Mouse (Mus musculus) kidney, adult 8-10 months (tissue): ENCODE results near the gene Sel1l3.

ENCODE experiments used
- DNase-seq, 2 experiments: peaks; one replicate each; pipeline ENCODE4 v3.0.0; 2022

The Sel1l3 gene

DNA sequence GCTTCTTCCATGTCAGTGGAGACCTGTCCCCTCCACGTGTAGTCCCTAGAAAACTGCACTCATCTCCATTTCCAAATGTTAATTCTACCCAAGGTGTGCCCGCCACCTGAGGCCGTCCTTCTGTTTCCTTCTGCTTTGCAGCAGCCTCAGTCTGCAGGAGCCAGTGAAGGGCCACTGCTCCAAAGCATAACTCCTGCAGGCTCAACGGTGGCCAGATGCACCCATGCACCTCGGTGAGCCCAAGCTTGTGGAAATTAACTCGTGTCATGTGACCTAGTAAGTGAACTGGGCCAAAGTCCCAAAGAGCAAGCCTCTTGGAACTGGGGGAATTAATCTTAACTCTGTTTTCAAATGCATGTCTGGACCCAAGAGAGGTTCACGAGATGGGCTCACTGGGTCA lies 40.8 kb downstream of the Sel1l3 start:
- peak; percentile 82 to 90 for DNase-seq

DNA sequence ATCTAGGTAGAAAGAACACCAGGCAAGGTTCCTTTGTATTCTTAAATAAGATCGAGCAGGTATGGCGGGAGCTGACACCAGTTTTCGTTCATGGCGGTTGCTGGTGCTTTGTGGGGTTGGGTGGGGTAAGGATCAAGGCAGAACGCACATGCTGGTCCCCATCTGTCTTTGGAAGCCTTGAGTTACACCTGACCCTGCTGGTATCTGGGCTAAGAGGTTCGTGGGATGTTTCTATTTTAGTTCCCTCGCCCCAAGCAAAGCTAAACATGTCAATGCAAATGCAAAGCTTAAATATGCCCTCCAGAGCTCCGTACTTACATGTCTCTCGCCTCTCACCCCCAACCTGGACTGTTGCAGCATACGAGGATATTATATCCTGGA lies 41.5 kb downstream of the Sel1l3 start:
- no peak for DNase-seq

DNA sequence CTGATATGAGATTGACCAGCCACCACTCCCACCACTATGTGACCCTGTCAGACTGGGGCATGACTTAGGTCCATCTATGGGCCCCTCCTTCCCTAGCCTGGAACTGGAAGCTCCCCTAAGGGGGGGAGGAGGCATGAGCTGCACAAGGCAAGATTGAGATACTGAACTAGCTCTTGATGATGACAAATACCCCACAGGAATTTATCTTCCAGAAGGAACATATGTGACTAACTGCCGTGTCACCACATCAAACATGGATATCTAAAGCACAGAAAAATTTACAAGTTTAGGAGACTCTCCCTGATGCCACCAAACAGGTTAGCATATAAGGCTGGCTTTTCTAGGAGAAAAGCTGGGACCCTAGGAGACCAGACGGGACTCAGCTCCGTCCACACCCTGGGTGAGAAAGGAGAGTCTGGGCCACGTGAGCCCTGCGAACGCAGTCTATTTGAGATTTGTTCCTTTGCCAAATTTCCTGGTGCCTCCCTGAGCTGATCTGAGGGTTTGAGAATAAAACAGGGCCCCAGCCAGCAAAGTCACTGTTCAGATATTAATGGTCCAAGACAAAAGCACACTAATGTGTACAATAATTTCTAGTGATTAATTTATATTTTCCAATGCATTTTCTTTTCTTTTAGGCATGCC lies 42.0 kb downstream of the Sel1l3 start:
- DNase-seq, result no peak

DNA sequence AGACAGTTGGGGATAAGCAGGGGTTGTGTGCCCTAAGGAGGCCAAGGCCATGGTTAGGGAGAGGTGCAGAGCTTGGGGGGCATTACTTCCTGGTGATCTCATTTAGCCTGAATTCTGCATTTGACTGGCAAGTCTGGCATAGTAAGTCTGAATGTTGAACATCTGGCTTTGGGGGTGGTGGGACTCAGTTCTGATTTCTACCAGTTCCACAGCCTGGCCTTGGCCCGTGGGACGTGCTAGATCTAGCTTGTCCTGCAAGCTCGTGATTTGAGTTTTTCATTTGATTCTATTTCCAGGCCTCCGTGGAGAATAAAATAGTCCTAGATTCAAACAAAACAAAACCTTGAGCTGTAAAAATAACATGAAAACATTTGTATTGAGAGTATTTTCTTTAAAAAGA lies 46.2 kb downstream of the Sel1l3 start:
- DNase-seq, result no peak

DNA sequence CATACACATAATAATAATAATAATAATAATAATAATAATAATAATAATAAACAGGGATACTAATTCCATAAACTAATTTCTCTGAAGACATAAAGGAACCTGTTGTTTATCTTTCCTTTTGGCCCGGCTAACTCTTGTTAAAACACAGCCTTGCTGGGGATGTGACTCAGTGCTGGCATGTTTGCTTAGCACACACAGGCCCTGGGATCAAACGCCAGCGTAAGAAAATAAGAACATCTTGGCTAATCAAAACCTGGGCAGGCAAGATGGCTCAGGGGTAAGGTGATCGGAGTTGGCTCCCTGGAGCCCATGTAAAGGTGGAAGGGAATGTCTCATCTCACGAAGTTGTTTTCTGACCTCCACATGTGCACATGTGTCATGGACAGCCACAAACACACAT lies 48.1 kb downstream of the Sel1l3 start:
- no peak for DNase-seq

DNA sequence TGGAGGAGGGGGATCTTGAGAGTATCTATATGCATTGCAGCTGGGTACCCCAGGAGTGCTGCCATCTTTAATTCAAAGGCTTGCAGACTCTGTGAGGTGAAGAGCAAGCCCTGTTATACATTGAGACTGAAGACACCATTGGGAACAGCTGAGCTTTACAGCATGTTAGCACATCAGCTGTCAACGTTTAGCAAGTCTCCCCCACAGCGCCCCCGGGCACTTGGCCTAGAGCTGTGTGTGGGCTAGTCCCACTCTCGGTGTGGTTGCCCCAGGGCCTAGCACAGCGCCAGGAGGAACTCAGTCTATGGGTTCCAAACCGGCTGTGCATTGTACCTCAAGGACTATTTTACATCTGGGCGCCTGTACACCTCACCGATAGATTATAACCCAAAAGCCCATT lies 51.3 kb downstream of the Sel1l3 start:
- no peak for DNase-seq

DNA sequence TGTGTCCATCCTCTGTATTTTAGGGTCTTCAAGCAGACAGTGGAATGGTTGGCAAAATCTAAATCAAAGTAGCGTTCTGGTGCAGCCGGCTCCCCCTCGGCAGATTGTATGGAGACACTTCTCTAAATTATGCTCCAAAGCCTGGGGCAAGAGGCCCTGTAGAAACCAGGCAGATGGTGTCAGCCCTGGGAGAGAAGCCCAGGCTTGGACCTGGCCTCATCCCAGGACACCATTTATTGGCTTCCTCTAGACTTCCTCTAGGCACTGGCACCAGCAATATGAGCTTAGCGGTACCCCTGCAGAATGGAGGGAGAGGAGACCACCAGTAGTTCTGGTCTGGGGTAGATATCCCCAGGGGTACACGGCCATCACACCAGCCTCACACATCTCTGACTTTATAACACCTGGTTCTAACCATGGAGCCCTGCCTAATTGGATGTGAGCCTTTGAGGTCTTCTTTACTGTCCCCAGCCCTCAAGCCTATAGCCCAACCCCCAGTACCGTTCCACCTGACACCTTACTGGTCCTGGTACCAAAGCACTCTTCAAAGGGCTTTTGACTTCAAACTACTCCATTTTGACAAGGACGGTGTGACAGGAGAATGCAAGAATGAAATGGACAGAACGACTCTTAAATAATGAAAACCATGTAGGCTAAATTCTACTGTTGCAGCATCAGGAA lies 52.1 kb downstream of the Sel1l3 start:
- DNase-seq, result no peak

DNA sequence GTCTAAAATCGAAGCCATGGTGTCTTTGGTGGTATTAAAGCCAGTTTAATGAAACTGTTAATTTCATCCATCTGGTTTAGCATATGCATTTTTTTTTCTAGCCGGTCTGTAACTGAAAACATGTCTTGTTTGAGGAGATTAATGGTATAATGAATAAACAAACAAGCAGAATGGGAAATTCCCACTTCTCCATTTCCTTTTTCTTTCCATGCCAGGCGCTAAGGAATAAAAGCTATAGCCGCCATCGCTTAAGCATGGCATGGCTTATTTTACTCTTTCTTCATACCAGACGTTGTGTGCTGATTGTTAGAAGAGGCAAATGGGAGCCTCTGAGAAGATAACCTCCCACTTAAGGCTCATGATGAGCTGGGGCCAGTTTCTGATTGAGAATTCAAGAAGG lies 53.5 kb downstream of the Sel1l3 start:
- no peak for DNase-seq

DNA sequence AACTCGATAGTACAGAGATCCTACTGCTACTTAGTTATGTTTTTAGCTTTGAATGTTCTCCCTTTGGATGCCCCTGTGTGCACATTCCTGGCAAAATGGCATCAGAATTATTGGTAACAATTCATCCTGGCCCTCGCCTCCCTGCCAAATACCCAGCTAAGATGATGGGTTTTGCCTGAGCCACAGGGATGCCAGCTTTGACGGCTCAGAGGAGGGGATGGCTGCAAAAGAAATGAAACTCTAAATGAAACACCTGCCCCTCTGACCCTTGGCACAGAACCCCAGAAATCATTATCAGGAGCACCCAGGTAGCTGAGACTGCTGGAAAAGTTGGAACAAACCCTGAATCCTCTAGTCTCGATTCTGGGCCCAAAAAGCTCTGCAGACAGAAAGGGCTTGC lies 54.1 kb downstream of the Sel1l3 start:
- no peak for DNase-seq

DNA sequence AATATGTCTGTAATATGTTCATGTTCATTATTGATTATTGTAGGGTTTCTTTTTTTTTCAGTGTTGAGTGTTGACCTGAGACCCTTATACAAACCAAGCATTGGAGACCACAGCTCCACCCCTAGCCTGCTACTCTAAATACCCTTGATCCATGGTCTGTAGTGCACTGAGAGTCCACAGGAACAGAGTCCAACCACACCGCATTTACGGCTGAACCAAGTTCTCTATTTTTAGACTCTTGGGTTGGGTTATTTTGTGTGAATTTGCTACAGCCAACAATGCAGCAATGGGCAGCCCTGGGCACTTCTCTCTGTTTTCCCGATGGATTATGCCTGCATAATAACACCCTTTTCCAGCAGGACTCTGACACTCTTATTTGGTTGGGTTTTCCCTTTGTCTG lies 54.6 kb downstream of the Sel1l3 start:
- peak in 1 of 2 experiments; percentile 24 for DNase-seq

DNA sequence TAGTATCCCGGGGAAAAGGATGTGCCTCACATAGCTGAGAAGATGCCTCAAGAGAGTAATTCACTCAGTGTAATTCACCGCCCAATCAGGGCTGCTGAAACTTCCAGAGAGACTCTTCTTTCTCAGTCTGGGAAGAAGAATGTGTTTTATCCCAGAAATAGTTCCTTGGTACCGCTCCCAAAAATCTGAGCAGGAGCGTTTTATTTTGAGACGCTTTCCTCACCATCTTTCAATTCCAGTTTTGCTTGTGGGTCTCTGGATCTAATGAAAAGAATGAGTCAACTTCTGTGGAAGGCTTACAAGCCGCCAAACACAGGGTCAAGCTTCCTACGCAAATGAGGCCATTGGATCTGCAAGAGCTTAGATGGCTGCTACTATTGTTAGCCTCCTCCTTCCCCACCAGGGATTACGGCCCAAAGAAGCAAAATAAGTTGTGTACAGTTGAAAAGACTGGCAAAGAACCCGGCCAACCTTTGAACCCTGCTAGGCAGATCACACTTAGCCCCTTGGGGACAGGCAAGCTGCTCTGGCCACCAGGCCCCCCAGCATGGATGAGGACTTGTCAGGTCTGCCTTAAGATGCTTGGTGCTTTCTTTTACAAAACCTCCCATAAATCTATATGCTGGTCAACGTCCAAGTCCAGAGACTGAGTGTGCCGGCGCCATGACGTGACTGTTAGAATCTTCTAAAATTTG lies 57.6 kb downstream of the Sel1l3 start:
- peak; percentile 28 to 33 for DNase-seq

DNA sequence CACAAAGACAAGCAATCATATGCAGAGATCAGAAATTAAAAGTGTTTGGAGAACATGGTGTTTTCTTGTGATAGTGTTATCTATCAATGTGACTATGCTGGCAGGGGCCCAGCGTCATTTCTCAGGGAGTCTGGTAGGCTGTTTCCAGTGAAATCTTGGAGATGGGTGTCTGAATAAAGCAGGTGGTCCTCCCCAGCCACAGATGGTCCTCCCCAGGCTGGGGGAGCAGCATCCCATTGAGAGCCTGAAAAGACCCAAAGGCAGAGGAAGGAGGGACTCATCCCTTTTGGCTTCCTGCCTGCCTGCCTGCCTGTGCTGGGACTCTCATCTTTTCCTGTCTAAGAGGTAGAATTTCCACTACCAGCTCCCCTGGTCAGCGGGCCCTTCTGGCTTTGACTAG lies 59.2 kb downstream of the Sel1l3 start:
- no peak for DNase-seq

DNA sequence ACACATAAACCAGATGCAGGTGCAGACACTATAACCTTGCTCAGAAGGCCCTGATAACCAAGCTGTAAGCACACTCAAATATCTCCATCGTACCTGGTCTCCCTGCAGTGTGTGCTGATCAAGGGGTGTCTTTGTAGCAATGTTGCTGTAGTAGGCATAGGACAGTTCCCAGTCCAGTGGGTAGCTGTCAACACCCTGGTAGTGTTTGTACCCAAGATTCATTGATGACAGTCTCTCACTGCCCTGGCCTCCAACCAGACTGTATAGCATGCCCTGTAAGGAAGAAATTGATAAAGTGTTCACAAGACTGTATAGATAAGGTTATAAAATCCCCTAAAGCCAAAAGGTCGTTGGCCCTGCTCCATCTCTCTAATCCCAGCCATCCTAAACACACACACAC lies 59.6 kb downstream of the Sel1l3 start:
- no peak for DNase-seq

DNA sequence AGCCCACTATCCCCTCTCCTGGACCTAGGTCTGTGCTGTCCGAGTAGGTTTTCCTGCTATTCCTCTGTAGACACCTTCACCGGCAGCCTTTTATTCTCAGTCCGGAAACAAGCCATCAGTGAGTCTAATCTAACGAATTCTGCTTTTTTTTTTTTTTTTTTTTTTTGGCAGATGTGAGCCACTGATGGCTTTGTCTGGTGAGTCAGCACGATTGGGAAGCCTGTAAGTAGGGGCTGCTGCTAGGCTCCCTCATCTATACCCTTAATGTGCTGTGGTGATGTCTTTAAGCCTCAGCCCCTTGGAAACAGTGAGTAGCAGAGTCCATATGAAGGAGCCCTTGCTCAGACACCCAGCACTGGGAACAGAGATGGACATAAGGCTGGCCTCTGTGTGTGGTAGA lies 60.6 kb downstream of the Sel1l3 start:
- DNase-seq, result no peak

DNA sequence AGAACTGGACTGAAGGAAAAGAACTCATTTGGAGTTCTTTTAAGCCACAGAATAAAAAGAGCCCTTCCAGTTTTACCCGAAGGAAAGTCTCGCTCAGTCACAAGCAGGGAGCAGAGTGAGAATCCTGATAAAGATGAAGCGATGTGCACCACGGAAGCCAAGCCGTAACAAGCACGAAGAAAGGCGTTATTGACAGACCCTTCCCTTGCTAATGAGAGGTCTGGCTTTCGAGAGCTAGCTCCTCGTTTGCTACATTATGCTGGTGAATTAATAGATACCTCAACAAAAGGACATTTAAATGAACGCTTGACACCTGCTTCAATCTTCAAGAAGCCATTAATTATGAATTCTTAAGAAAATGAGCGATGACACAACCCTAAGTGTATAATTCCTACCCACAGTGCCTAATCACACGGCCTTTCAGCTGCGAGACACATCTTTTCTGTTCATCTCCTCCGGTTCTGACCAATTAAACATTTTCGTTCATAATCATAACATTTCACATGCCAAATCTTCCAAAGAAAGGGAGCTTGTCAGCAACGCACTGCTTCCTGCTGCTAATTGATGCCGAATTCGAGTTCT lies 62.3 kb downstream of the Sel1l3 start:
- DNase-seq, result no peak

DNA sequence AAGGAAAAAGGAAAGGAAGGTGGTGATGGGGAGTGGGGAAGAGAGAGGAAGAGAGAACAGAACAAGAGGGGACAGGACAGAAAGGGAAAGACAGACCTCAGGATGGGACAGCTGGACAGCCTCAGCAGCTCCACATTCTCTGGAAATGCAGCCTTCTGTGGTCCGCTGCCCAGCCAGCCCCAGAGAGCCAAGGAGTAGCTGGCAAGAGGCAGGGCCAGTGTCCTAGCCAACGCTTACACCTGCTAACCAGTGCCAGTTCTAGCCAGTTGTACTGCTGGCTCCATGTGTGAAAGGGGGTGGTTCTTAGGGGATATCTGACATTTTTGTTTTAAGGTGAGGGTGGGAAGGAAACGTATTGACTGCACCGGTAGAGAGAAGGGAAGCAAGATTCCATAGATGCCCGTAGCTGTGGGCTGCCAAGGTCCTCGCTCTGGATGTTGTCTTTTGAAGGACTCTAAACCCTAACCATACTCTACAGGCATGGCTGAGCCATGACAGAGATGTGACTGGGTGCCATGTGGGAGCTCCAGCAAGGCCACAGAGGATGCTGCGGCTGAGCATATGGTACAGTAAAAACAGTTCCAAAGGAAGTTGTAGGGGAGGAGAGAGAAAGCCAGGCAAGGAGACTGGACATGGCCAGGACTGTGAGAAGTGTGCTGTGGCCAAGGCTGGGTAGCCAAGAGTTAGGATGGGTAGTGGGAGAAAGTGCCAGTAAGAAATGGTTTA lies 64.6 kb downstream of the Sel1l3 start:
- no peak for DNase-seq

DNA sequence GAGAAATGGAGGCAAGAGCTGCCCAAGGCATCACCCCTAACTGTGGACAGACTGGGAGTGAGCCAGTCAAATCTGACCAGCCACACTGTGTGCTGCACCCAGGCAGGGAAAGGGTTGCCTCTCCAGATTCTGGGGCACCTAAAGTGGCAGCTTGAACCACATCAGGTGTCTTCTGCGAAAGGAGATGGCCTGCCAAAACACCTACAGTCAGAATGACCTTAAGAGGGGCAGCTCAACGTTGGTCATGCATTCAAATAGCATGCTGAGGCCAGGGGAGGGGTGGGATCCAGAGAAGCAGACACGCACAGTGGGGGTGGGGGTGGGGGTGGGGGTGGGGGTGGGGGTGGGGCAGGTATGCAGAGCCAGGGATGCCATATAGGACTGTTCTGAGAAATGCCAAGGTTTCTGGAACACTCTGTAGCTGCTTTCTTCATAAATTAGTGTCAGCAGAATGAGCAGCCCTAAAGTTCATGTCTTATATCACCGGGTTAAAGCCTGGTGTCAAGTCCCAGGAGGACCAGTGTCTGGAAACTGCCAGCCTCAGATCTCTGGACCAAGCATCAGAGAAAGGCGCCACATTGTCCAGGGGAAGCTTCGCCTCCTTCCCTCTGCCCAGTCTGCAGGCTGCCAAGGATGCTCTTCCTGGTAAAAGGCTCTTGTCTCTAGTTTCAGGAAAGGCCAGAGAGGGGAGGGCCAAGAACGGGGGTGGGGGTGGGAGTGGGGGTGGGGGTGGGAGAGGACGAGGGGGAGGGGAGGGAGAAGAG lies 65.4 kb downstream of the Sel1l3 start:
- DNase-seq, result no peak

DNA sequence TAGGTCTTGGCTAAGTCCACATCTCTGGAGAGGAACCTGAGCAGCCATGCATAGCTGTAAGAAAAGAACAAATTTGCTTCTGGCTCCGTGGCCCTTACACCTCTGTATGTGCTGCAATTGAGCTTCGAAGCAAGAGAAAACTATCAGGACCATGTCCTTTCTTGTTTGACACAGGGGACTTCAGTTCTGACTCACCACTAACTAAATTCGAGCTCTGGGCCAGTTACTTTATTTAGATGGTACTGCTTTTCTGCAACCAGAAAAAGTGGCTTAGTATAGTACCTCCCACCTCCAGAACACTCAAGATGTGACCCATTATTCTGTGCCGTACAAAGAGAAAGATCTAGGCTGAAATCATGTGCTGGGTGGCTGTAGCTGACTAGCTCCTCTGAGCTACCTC lies 66.3 kb downstream of the Sel1l3 start:
- DNase-seq, result peak in 1 of 2 experiments; percentile 11

DNA sequence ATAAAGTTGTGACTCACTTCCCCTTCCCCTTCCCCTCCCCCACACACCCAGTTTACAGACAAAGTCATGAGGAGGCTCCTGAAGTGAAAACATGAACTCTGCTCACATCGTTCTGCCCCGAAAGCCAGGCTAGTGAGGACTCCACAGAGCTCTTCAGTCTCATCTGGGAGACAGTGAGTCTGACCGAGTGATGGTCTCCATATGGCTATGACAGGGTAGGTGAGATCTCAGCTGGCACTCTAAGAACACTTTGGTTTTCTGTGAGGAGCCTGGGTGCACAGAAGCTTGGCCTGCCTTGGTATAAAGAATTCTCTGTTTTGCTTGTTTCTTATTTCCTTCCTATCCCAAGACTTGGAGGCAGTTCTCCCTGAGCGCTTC lies 67.1 kb downstream of the Sel1l3 start:
- DNase-seq, result no peak

DNA sequence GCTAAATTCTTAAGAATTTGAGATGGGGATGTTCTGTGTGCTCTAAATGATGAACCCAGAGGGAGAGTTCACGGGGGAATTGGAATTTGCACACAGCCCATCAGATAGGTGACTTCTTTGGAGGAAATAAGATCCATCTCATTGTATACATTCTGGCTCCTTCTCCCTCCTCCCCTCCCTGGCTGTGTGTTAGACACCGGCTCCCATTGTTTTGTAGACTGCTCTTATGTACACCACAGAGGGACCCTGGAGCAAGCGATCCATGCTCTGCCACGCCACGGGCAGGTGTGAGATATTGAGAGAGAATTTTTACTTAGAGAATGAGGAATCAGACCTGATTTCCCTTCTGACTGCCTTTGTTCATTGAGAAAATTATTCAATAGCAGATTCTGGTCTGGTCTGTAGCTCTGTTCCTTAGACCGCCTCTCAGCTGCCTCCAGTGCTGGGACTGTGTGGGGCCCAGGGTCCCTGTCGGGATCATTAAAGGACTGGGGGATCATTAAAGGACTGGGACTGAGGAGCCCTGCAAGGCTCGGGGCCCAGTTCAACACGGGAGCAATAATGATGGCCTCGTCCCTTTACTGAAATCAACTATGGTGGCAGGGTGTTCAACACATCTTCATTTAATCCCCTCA lies 67.6 kb downstream of the Sel1l3 start:
- DNase-seq, result no peak

DNA sequence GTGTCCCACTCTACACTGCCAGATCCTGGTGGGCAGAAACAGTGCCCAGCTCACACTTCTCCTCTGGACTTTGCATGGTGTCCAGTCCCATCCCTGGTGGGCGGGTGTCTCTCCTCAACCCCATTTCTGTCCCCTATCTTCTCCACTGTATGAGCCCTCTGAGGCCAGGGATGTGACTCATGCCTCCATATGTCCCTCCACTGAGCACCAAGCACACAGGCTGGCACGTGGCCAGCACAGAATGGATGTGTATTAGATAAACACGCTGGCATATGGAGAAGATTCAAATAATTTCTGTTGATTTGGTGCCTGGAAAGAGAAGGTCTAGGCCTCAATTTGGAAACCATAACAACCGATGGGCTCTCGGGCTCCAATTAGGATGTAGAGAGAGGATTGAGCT lies 71.1 kb downstream of the Sel1l3 start:
- DNase-seq, result no peak
